Mouse (Mus musculus) embryonic facial prominence, embryonic 11.5 days (tissue): ENCODE data around the gene Telo2. TPM values are rescaled to one million over a fixed set of nuclear protein-coding genes. Genes with fewer than 3 reads are reported as not detected.

Experiments used
- ATAC-seq: fragments of 200-750 bp; cut with Nextera tagmentation; replicated peaks from 2 replicates; pipeline ENCODE4 v1.8.0; 2017; ENCODE audit warnings: low read depth; ENCODE audit not compliant: insufficient number of reproducible peaks, low FRiP score, low TSS enrichment
- DNase-seq: peaks from one replicate; pipeline ENCODE4 v3.0.0-alpha.2; 2015; ENCODE audit warnings: low spot score
- H3K27ac ChIP-seq: fragments of 300-500 bp; sonication (generic); replicated peaks from 2 replicates; pipeline ENCODE4 v1.5.1; 2014; ENCODE audit warnings: mild to moderate bottlenecking, low read depth, low read length, control low read depth
- H3K27me3 ChIP-seq: fragments of 300-500 bp; sonication (generic); 2 replicates; pipeline ENCODE4 v1.6.1; 2014; ENCODE audit warnings: mild to moderate bottlenecking, low read length, moderate library complexity, mixed read lengths; ENCODE audit not compliant: control insufficient read depth, insufficient read depth
- H3K36me3 ChIP-seq: fragments of 300-500 bp; sonication (generic); replicated peaks from 2 replicates; pipeline ENCODE4 v1.6.1; 2014; ENCODE audit warnings: low read depth, mild to moderate bottlenecking, low read length, moderate library complexity, mixed read lengths; ENCODE audit not compliant: control insufficient read depth, insufficient read depth
- H3K4me1 ChIP-seq: fragments of 300-500 bp; sonication (generic); 2 replicates; pipeline ENCODE4 v1.6.1; 2014; ENCODE audit warnings: low read length, mixed read lengths; ENCODE audit not compliant: control insufficient read depth, insufficient read depth
- H3K4me2 ChIP-seq: fragments of 300-500 bp; sonication (generic); 2 replicates; pipeline ENCODE4 v1.6.1; 2014; ENCODE audit warnings: low read depth, mild to moderate bottlenecking, control low read depth, low read length, moderate library complexity
- H3K4me3 ChIP-seq: fragments of 300-500 bp; sonication (generic); 2 replicates; pipeline ENCODE4 v1.5.1; 2014; ENCODE audit warnings: low read depth, low read length, control low read depth
- H3K9ac ChIP-seq: fragments of 300-500 bp; sonication (generic); replicated peaks from 2 replicates; pipeline ENCODE4 v1.6.1; 2014; ENCODE audit warnings: mild to moderate bottlenecking, control low read depth, low read length
- H3K9me3 ChIP-seq: fragments of 300-500 bp; sonication (generic); replicated peaks from 2 replicates; pipeline ENCODE4 v1.6.1; 2016; ENCODE audit warnings: mild to moderate bottlenecking, low read length, inconsistent platforms, mixed read lengths; ENCODE audit not compliant: control insufficient read depth
- WGBS: fragments of 180-500 bp; shearing (Covaris S2); extraction: QIAGEN DNeasy Blood & Tissue Kit; methylation state at CpG from one replicate; pipeline ENCODE4 v1.1.7; 2014; 5-methylcytosine and 5-hydroxymethylcytosine counted together
- polyA plus RNA-seq: library from polyadenylated mRNA; unstranded; fragments of >200 nt; fragmentation: Nextera tagmentation; extraction: Ambion mirVana; gene quantifications from 2 replicates; pipeline ENCODE4 v1.2.1, GENCODE M21; 2014

The Telo2 gene
- polyA plus RNA-seq, 1 experiment from 2014 or later = 20.6 TPM

DNA sequence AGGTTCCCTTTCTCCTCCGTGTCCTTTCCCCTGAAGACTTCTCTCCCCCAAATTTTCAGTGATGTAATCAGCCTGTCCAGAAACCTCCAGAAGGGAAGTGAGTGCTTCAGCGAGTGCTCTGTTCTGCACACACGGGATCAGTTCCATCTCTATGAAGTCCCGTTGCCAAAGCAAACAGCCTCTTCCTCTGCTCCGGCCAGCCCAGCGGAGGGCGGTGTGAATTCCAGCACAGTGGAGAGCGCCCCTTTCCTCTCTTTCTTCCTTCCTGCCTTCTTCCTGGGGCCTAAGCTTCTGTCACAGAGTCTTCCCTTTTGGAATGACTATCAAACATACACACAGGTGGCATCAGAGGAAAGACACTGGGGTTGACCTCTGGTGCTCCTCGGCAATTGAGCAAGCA, 51.4 kb downstream of the Telo2 start:
- ATAC-seq (no peak), DNase-seq (no peak)
- Histone ChIP-seq H3K36me3 (no peaks in the 10 kb centered on the region), H3K4me2 (no peak overlapping the region), H3K9me3 (no peaks in the 10 kb centered on the region), H3K4me3 (no peak overlapping the region), H3K27ac (no peak overlapping the region), H3K27me3 (no peaks in the 10 kb centered on the region), H3K9ac (no peak overlapping the region), H3K4me1 (no peaks in the 10 kb centered on the region)
- 76% methylated on average over 9 of the region's 9 CpGs for WGBS

- 94% methylated on average over 12 of the region's 12 CpGs for WGBS
- H3K36me3 ChIP-seq = no peaks in the 10 kb centered on the region
Measured at GRCm38 (mm10) chr17:25063872-25064271, 51.9 kb downstream of the Telo2 start.

GRCm38 (mm10) chr17:25063261-25063660, 52.5 kb downstream of the Telo2 start:
- Histone ChIP-seq H3K4me2 (no peak overlapping the region), H3K4me1 (no peaks in the 10 kb centered on the region), H3K9ac (no peak overlapping the region), H3K9me3 (no peaks in the 10 kb centered on the region), H3K27me3 (no peaks in the 10 kb centered on the region), H3K4me3 (no peak overlapping the region), H3K27ac (no peak overlapping the region), H3K36me3 (no peaks in the 10 kb centered on the region; the same call in 1 of the 2 replicates)
- 77% methylated on average over 4 of the region's 4 CpGs for WGBS
- ATAC-seq = no peak
- DNase-seq = no peak

More at GRCm38 (mm10) chr17:25063872-25064271, 51.9 kb downstream of the Telo2 start:
- no peak for ATAC-seq
- no peak overlapping the region for H3K27ac ChIP-seq
- DNase-seq = no peak
- no peak overlapping the region for H3K4me3 ChIP-seq
- H3K4me2 ChIP-seq = no peak overlapping the region
- no peaks in the 10 kb centered on the region for H3K4me1 ChIP-seq
- no peaks in the 10 kb centered on the region for H3K9me3 ChIP-seq
- H3K9ac ChIP-seq = no peak overlapping the region
- no peaks in the 10 kb centered on the region for H3K27me3 ChIP-seq

DNA sequence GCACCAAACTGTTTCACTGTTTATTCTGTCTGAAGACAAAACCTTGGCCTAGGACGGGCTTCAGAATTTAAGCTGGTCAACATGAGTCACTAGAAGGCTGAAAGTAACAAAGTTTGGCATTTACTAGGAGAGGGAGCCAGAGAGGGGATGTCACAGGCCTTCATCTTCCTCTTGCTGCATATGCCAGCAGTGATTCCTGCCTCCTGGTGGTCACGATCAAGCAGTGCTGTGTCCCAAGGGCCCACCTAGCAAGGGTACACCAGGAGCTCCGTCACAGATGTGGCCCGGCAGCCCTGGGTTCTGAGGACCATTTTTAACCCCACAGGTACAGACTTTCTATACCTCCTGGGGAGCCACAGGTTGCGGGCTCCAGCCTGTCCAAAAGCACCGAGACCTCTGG, 58.7 kb downstream of the Telo2 start:
- no peaks in the 10 kb centered on the region for H3K27me3 ChIP-seq
- H3K36me3 ChIP-seq = no peaks in the 10 kb centered on the region; the same call in 1 of the 2 replicates
- H3K4me2 ChIP-seq = no peak overlapping the region
- 84% methylated on average over 6 of the region's 6 CpGs for WGBS
- ATAC-seq (no peak), DNase-seq (no peak)
- H3K4me1 ChIP-seq = no peaks in the 10 kb centered on the region
- H3K9me3 ChIP-seq = no peaks in the 10 kb centered on the region
- no peak overlapping the region for H3K4me3 ChIP-seq
- H3K27ac ChIP-seq = no peak overlapping the region
- no peak overlapping the region for H3K9ac ChIP-seq

DNA sequence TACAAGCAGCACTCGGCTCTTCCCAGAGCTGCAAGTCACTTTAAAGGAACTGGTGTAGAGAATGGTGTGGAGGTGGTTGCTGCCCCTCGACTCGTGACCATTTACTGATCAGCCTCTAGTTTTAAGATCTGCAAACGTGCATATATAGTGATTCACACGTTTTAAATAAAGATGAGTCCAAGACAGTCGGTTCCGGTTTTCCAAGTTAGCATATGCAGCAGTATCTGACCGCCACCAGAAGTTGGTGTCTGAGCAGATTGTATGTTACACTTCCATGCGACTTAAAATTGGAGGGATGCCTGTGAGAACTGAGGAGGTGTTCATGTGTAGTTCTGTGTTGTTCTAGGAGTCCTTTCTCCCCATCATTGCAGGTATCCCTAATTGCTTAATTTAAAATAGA, 62.5 kb downstream of the Telo2 start:
- 86% methylated on average over 9 of the region's 9 CpGs for WGBS
- H3K9me3 ChIP-seq = no peaks in the 10 kb centered on the region
- no peaks in the 10 kb centered on the region for H3K4me1 ChIP-seq
- ATAC-seq (no peak), DNase-seq (no peak)
- H3K27me3 ChIP-seq = no peaks in the 10 kb centered on the region
- no peak overlapping the region for H3K4me2 ChIP-seq
- H3K4me3 ChIP-seq = no peak overlapping the region
- H3K9ac ChIP-seq = no peak overlapping the region
- H3K27ac ChIP-seq = no peak overlapping the region
- H3K36me3 ChIP-seq = no peaks in the 10 kb centered on the region; the same call in none of the 2 replicates

Other genes starting within 250 kb of the Telo2 start
- 0.14 TPM in 2 replicates for gene Igfals, start 250.0 kb downstream of the Telo2 start, polyA plus RNA-seq
- gene Nubp2, start 229.6 kb downstream of the Telo2 start, polyA plus RNA-seq = 61.0 and 63.9 TPM in 2 replicates
- 34.8 and 39.8 TPM in 2 replicates for gene Spsb3, start 229.3 kb downstream of the Telo2 start, polyA plus RNA-seq
- 15.9 and 18.2 TPM in 2 replicates for gene Eme2, start 220.9 kb downstream of the Telo2 start, polyA plus RNA-seq
- 68.6 and 84.7 TPM in 2 replicates for gene Mrps34, start 220.9 kb downstream of the Telo2 start, polyA plus RNA-seq
- gene Nme3, start 219.5 kb downstream of the Telo2 start, polyA plus RNA-seq = 49.4 and 52.8 TPM in 2 replicates
- gene Mapk8ip3, start 179.0 kb downstream of the Telo2 start, polyA plus RNA-seq = 22.9 and 26.2 TPM in 2 replicates
- gene Jpt2, start 155.3 kb downstream of the Telo2 start, polyA plus RNA-seq = 245 and 249 TPM in 2 replicates
- 9.7 and 10.1 TPM in 2 replicates for gene Cramp1l, start 100.2 kb downstream of the Telo2 start, polyA plus RNA-seq
- gene Ift140, start 99.9 kb downstream of the Telo2 start, polyA plus RNA-seq = 18.4 and 22.1 TPM in 2 replicates
- gene Tmem204, start 32.4 kb downstream of the Telo2 start, polyA plus RNA-seq = 9.6 and 11.7 TPM in 2 replicates
- 0.32 and 0.71 TPM in 2 replicates for gene Ptx4, start 4.8 kb upstream of the Telo2 start, polyA plus RNA-seq
- 19.8 and 21.6 TPM in 2 replicates for gene Clcn7, start 17.4 kb upstream of the Telo2 start, polyA plus RNA-seq
- gene Ccdc154, start 46.5 kb upstream of the Telo2 start, polyA plus RNA-seq = not detected in 2 replicates
- not detected in 2 replicates for gene Gm38655, start 59.5 kb upstream of the Telo2 start, polyA plus RNA-seq
- 31.8 and 33.1 TPM in 2 replicates for gene BC003965, start 68.6 kb upstream of the Telo2 start, polyA plus RNA-seq
- gene Unkl, start 72.4 kb upstream of the Telo2 start, polyA plus RNA-seq = 4.3 and 5.0 TPM in 2 replicates
- 32.6 and 32.8 TPM in 2 replicates for gene Gnptg, start 124.2 kb upstream of the Telo2 start, polyA plus RNA-seq
- gene Tsr3, start 124.2 kb upstream of the Telo2 start, polyA plus RNA-seq = 59.8 and 60.6 TPM in 2 replicates
- gene Baiap3, start 140.4 kb upstream of the Telo2 start, polyA plus RNA-seq = 0.45 and 0.66 TPM in 2 replicates
- 866 and 923 TPM in 2 replicates for gene Ube2i, start 158.7 kb upstream of the Telo2 start, polyA plus RNA-seq
- gene Prss34, start 182.4 kb upstream of the Telo2 start, polyA plus RNA-seq = not detected in 2 replicates
- not detected in 2 replicates for gene Prss28, start 192.7 kb upstream of the Telo2 start, polyA plus RNA-seq
- not detected in 2 replicates for gene Prss29, start 202.7 kb upstream of the Telo2 start, polyA plus RNA-seq
- gene Tpsab1, start 229.6 kb upstream of the Telo2 start, polyA plus RNA-seq = not detected in 2 replicates